Mouse (Mus musculus) natural killer cell, adult 2 months (primary cell): Measurements from ENCODE around the gene Ppp2r1a.

Source experiments
- DNase-seq, 2 experiments: peaks; one replicate each; pipeline ENCODE4 v3.0.0; 2022; ENCODE audit warnings: low spot score in 2 of 2

Gene Ppp2r1a

GRCm38 (mm10) chr17:20944985-20945891 is at the start of gene Ppp2r1a:
Gene Ppp2r1a, plus strand, starts transcription at chr17:20945311.
- DNase-seq: peak; percentile 99

- no peak for DNase-seq
Observed at GRCm38 (mm10) chr17:20904991-20905390, 40.1 kb upstream of the Ppp2r1a start, which contains the start of gene Vmn1r231. Gene Vmn1r231, minus strand, starts transcription at chr17:20905091.

GRCm38 (mm10) chr17:20919614-20920013 is 25.5 kb upstream of the Ppp2r1a start, which contains the start of gene Vmn1r232:
Gene Vmn1r232, minus strand, starts transcription at chr17:20919714.
- no peak for DNase-seq

- no peak for DNase-seq
Observed at GRCm38 (mm10) chr17:20944226-20944625, 885 bp upstream of the Ppp2r1a start.

GRCm38 (mm10) chr17:20946026-20946565 is 985 bp downstream of the Ppp2r1a start:
- DNase-seq: no peak

GRCm38 (mm10) chr17:20946636-20947035 is 1.5 kb downstream of the Ppp2r1a start:
- DNase-seq: no peak

- DNase-seq: no peak
Observed at GRCm38 (mm10) chr17:20960386-20960785, 15.3 kb downstream of the Ppp2r1a start.

- DNase-seq: no peak
Observed at GRCm38 (mm10) chr17:20965421-20965820, 20.3 kb downstream of the Ppp2r1a start.

GRCm38 (mm10) chr17:20966681-20967080 is 21.6 kb downstream of the Ppp2r1a start:
- no peak for DNase-seq

GRCm38 (mm10) chr17:20993716-20994115 is 48.6 kb downstream of the Ppp2r1a start:
- no peak for DNase-seq

- DNase-seq: no peak
Observed at GRCm38 (mm10) chr17:20996364-20996763, 51.3 kb downstream of the Ppp2r1a start, which contains the start of gene Vmn1r233. Gene Vmn1r233, minus strand, starts transcription at chr17:20996464.

GRCm38 (mm10) chr17:21008382-21009331 is 63.5 kb downstream of the Ppp2r1a start, which contains the start of gene Zfp160:
Gene Zfp160, plus strand, starts transcription at chr17:21008903.
- peak; percentile 68 to 76 for DNase-seq

GRCm38 (mm10) chr17:21009726-21010125 is 64.6 kb downstream of the Ppp2r1a start:
- DNase-seq: no peak
